Mouse (Mus musculus) neutrophil, adult 5-6 weeks (primary cell): Measurements from ENCODE around the gene Ush1g. TPM values are rescaled to one million over a fixed set of nuclear protein-coding genes. Genes with fewer than 3 reads are reported as not detected.

Source experiments
- ATAC-seq: fragments of 151-379, 151-347 bp; 2 replicates; pipeline ENCODE4 v1.8.0; 2017; ENCODE audit warnings: mild to moderate bottlenecking, moderate TSS enrichment; ENCODE audit not compliant: insufficient number of reproducible peaks, poor library complexity, low FRiP score, severe bottlenecking; ENCODE audit errors: extremely low read depth
- total RNA-seq: library from RNA; stranded (forward); fragments of 200-1000 nt; gene quantifications from 2 replicates; pipeline ENCODE4 v1.2.3, GENCODE M21; 2017

The Ush1g gene
- total RNA-seq, 1 experiment from 2014 or later: not detected

DNA sequence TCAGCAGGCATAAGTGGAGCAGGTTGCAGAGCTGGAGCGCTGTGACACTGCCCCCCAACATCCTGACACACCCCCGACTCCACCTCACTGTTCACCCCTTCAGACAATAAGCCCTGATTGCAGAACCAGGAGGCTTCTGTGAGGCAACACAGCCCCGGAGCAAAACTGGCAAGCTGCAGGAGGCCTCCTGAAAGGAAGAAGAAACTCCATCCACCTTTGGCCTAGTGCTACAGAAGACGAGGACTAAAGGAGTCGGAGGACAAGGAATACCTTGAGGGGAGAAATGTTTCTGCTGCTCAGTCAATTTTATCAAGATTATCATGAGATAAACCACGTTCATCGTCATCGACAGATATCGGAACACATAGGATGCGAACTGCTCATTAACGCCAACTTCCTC is 25.9 kb downstream of the Ush1g start:
- no peak for ATAC-seq

DNA sequence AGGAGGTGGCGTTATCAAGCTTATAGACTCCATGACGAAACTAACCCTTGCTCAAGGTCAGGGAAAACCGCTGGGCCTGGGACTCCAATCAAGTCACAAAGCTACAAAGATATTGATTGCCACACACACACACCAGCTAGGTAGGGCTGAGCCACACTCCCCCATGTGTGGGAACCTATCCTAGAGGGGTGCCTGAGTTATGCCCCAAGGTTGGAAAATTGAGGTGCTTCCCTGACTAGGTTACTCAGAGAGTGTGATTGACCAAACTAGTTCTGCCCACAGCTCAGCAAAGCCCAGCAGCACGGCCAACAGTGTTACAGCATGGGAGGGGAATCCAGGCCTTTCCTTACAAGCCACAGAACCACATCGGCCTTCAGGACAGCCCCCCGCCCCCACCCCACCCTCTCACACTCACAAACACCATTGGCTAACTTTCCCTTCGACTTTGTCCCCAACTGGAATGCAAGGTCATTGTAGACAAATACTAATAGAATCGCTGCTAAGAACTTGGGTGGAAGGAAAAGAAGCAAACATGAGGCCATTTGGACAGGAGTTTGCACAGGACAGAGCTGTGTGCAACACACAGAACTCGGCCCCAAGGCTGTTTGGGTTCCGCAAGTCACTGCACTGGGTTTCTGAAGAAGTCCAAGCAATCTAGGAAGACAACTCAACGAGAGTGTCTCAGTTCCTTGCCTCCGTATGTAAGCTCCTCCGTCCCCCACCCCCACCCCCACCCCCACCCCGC is 29.0 kb downstream of the Ush1g start:
- no peak for ATAC-seq

DNA sequence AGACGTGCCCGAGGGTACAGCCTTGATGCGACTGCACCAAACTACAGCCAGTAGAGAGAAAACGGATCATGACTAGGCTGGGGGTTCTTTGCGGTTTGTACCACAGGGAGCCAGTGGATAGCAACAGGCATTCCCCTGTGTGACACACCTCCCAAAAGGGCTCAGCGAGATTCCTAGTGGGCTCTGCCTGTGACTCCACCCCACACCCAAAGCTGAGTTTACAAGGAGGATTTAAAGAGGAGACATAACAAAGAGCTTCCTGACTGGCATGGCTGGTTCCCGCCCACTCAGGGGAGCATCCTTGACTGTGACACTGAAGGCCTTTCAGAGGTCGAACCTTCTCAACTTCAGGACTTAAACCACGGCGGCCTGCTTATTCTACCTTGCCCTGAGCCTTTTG is 30.3 kb downstream of the Ush1g start:
- no peak for ATAC-seq

DNA sequence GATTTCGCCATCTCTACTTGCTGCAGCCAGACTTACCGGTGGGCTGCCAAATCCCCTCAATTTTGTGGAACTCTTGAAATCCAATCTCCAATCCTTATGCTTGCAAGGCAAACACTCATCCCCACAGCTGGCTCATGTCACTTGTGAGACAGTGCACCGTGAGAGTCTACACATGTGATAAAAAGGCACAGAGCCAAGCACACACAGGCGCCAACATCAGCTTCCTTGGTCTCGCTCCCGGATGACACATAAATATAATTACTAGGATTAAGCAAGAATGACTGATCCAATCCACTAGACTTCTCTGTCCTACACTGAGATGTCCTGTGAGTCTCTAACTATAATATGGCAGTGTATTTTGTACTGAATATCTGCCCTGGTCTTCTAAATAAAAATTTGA is 30.9 kb downstream of the Ush1g start:
- no peak for ATAC-seq

DNA sequence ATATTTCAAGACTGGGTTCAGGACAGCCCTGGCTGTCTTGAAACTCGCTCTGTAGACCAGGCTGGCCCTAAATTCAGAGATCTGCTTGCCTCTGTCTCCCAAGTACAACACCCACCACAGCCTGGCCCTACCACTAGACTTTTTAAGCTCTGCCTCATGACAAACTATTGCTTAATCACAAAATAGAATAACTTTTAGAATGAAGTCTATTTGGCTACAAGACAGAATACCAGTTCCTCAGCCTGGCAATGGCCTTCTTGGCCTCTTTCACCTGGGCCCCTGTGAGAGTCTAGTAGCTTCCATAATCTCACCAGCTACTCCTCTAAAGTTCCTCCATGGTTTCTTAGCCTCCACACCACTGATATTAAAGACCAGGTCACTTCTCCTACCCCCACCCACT is 31.5 kb downstream of the Ush1g start:
- no peak for ATAC-seq

DNA sequence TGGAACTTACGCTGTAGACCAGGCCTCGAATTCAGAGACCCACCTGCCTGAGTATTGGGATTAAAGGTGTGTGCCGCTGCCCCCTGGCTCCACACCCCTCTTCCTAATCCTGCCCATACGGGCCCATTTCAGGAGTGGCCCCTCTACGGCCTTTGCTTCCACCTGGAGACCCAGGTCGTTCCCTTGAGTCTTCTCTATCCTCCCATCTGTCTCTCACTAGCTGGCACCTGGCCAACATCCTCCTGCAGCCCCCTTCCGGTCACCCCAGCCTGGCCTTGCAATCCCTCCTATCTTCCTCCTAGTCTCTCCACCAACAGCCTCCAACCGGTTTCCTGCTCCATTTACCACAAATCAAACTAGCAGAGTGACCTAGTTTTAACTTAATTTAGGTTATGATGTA is 32.0 kb downstream of the Ush1g start:
- ATAC-seq: no peak

DNA sequence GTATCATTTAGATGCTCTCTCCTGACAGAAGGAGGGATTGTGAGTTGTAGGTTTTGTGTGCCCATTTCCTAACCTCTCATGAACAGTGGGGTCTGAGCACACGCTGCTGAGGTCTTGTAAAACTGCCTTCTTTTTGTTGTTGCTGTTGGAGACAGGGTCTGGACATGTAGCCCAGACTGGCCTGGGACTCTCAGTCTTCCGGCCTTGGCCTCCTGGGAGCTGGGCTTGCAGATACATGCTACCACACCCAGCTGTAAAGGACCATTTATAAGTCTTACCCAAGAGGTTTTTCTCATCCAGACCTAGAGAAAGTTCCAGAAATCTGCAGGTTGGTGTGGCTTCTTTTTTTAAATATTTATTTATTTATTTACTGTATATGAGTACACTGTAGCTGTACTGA is 33.5 kb downstream of the Ush1g start:
- no peak for ATAC-seq

DNA sequence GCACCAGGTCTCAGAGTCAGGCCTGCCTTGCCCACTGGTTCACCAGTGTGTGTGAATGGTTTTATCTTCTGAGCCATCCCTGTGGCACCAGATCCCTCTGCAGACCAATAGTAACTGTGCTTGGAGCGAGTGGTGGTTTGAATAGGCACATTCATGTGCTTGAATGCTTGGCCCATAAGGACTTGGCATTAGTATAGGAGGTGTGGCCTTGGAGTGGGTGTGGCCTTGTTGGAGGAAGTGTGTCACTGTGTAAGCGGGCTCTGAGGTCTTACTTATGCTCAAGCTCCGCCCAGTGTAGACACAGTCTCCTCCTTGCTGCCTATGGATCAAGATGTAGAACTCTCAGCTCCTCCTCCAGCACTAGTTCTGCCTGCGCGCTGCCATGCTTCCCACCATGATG is 34.5 kb downstream of the Ush1g start:
- ATAC-seq: no peak

DNA sequence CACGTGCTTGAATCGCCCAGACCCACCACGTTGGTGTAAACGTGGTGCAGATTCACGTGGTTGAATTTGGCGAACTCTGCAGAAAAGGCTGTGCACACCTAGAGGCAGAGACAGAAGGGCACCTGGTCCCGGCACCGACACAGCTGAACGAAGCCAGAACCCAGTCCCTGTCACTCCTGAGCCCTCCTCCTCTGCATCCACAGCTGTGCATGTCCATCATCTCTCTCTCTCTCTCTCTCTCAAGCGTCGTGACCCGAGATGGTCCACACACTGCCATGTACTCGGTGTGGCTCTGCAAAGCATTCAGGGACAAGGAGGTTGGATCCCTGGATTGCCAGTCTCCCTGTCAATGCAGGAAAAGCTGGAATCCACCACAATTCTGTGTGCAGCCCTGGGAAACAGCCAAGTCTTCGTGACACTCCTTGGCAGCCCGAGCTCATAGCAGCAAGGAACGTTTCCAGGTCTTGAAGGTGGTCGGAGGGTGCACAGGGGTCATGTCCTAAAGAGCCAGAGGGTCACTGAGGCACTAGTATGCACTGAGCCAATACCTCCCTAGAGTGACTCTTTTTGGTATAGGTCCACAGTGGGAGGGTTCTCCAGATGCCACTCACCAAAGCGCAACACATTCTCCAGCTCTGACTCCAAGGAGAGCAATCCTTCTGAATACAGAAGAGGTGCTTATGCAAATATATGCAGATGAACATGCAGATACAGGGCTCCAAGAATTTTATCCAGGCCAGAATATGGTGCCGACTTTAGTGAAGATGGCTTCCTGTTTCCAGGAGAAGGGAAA is 35.4 kb downstream of the Ush1g start:
- ATAC-seq: no peak

DNA sequence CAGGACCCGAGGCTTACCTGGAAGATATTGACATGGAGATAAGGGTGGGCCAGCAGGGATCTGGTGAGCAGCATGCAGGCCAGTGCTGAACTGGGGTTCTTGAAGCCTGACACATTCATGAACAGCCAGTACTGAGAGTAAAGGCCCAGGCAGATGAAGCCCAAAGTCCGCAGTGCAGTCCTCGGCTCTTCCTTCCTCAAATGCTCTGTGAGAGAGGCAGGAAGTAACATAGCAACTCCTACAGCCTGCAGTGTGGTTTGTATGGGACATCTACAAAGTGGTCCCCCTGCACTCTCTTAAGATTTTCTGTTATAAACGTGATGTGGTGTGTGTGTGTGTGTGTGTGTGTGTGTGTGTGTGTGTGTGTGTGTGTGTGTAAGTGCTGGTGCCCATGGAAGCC is 36.6 kb downstream of the Ush1g start:
- ATAC-seq: no peak

DNA sequence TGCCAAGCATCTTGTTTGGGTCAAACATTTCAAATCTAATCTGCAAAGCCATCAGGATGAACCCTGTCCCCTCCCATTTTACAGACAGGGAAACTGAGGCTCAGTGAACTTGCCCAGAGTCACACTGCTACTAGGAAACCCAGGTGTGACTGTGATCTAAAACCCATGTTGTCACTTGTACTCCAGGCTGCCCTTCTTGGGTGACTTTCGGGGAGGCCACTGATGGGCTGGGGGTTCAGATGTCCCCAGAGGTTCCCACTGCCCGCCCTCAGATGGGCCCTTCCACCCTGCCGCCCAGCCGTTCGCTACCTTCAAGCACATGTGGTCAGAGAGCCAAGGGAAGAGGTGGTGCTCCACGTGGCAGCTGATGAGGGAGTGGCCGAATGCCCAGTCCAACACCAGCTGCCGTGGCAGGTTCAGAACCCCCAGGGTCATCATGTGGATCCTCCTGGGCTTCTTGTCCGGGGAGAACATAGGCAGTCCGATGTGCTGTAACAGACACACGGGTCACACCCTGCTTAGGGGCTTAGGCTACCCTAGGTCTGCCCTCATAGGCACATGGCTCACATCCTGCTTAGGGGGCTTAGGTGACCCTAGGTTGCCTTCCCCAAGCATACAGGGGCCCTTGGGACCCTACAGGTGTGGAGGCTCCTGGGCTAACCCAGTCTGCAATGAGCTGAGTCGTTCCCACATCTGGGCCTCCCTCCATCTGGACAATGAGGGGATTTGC is 37.8 kb downstream of the Ush1g start:
- ATAC-seq: no peak

DNA sequence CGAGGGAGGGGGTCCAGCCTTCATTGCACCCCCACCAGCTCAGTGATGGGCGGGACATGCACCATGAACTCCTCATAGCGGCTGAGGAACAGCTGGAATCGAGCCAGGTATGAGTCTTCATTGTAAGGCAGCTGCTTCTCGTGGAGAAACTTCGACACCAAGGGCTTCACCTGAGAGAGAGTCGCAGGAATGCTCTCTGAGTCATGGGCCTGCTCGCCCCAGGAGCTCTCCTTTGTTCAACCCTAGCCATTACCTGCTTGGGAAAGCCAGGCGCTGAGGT is 38.4 kb downstream of the Ush1g start:
- ATAC-seq: no peak

DNA sequence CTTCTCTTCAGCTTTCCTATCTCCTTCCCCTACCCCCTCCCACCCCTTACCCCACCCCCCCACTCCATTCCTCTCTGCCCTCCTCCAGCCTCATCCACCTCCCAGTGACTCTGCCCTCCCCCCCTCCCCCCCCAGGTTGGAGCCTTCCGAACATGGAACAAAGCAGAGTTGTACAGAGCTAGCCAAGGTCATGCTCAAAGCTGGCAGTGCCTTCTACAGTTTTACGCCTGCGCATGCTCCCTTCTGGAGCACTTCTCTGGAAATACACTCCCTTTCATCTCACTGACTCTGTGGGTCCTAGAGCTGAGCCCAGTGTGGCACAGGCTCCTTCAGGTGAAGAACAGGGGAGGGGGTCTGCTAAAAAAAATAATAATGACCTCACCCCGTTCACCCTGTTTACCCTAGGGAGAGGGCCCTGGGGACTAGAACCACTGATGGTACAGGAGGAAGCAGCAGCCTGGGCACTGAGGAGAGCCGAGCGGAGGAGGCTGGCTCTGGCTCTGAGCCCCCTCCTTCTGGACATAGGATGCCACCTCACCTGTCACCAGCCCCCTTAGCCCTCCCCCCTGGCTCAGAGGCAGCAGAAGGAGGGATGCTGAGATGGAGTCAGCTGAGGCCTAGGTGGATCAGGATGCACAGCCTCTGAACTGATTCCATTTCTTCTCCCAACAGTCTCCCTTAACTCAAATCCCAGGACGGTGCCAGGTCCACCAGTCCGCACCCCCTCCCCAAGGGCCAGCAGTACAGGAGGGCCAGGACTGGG is 38.9 kb downstream of the Ush1g start:
- ATAC-seq: no peak

DNA sequence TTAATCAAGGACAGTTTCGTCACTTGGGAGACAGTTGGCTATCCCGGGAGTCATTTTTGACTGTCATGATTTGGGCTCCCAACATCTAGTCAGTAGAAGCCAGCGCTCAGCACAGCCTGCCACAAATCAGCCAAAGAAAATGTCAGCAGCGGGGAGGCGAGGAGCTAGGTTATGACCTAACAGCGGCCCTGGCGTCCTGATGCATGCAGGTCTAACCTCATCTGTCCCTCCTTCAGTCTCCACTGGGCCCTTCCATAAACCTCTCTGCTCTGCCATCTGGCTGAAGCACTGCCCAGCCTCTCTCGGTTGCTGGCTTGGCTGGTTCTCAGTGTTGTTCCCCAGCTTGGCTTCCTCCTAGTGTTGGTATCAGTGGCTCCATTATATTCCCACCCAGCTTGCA is 39.5 kb downstream of the Ush1g start:
- ATAC-seq: no peak

DNA sequence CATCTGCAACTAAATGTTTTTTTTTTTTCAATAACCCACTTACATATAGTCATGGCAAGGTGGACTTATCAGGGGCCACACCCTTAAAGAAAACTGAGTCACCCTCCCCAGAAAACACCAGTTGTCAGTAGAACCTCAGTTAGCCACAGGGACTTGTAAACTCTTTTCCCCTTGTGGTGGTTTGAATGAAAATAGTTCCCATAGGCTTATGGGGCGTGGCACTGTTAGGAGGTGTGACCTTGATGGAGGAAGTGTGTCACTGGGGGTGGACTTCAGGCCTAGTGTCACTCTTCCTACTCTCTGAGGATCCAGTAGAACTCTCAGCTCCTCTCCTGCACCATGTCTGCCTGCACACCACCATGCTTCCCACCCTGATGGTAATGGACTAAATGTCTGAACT is 42.1 kb downstream of the Ush1g start:
- no peak for ATAC-seq

DNA sequence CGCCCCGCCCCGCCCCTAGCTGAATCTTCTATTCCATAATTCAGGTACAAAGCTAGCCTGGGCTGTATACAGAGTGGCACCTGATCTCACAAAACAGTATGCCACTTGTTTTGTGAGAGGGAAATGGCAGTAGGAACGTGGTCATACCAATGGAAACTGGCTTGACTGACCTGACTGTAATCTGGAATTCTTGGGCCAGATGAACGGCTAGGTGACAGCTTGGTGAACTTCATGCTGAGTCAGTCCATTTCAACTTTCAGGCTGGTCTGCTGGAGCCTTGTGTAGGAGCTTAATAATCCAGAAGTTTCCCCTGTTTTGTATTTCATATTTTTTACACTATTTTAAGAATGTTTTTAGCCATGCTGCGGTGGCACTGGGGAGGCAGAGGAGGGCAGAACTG is 43.7 kb downstream of the Ush1g start:
- no peak for ATAC-seq

DNA sequence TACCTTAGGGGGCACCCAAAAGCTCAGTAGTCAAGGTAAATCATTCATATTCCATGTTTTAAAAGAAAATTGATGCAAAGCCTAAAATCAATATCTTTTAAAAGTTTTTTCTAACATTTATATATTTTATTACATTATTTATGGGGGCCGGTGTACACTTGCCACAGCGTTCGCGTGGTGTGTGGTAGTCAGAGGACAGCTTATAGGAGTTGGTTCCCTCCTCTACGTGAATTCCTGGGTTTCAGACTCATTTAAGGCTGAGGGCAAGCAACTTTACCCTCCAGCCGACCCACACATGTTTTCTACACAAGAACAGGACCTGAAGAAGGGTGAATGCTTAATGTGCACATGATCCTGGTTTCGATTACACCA is 44.3 kb downstream of the Ush1g start:
- ATAC-seq: no peak

DNA sequence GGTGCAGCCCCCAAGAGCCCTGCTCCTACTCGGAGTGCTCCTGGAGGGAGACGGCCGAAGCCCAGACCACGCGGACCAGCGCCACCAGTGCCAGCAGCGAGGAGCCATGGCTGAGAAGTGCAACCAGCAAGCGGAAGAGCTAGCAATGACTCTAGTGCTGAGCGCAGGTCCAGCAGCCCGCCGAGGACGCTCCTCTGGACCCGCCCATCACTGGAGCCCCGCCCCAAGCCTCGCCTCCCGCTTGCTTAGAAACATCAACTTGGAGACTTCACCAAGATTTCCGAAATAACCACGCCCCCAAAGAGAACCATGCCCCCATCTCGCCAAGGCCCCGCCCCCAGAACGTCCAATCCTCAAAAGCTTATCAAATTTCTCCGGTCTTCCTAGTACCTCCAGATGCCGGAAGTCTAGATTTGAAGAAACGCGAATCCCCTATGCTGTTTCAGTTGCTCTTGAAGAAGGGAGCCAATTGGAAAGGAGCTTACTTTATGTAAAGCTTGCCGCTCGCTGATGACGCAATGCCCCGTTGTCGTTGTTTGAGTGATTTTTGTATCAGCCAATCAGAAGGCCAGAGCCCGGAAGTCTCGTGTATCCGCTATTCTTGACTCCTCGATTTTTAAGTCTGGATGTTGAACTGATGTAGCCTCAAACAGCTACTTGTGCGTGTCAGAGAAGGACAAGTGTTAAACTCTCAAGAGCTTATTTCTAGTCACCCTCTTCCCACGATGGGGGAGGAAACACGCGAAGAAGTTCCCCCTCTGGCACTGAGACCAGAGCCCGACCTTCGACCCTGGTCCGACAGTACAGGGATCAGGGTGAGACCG is 44.8 kb downstream of the Ush1g start, which contains the start of gene Fdxr:
Gene Fdxr, minus strand, starts transcription at position 271 of the 824 bp plus-strand sequence.
- ATAC-seq: peak; percentile 85

DNA sequence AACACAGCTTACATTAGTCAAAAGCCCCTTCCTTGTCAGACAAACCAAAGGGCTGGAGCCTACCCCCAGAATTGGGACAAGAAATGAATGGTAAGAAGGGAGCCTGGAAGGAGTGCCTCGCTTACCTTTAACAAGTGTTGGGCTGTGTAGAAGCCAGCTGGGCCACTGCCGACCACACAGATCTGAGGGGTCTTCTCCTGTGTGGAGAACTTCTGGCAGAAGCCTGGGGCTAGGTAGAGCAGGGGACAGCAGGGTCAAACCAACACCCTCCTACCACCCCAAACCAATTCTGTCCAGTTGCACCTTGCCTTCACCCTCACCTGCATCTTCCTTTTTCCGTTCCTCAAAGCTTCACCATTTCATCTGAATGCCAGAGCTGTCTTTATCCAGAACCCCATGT is 45.9 kb downstream of the Ush1g start:
- no peak for ATAC-seq
